Mouse (Mus musculus) hindbrain, embryonic 16.5 days (tissue): ENCODE results near the gene Clasp2. TPM values are rescaled to one million over a fixed set of nuclear protein-coding genes. Genes with fewer than 3 reads are reported as not detected.
"Not testable (repeated sequence)": the region's sequence is repeated elsewhere in the genome, so short reads cannot be mapped to it uniquely, and the experiment has no call there.

Source experiments
- ATAC-seq: fragments of 200-750 bp; cut with Nextera tagmentation; 2 replicates; pipeline ENCODE4 v1.8.0; 2017; ENCODE audit warnings: moderate TSS enrichment, moderate library complexity
- H3K27ac ChIP-seq: fragments of 300-500 bp; sonication (generic); 2 replicates; pipeline ENCODE4 v1.5.1; 2014; ENCODE audit warnings: low read depth, mild to moderate bottlenecking, control low read depth, low read length, moderate library complexity
- H3K27me3 ChIP-seq: fragments of 300-500 bp; sonication (generic); replicated peaks from 2 replicates; pipeline ENCODE4 v1.6.1; 2014; ENCODE audit warnings: low read length; ENCODE audit not compliant: control insufficient read depth, insufficient read depth
- H3K36me3 ChIP-seq: fragments of 300-500 bp; sonication (generic); 2 replicates; pipeline ENCODE4 v1.6.1; 2014; ENCODE audit warnings: mild to moderate bottlenecking, low read length, moderate library complexity, mixed read lengths; ENCODE audit not compliant: control insufficient read depth, insufficient read depth
- H3K4me1 ChIP-seq: fragments of 300-500 bp; sonication (generic); 2 replicates; pipeline ENCODE4 v1.6.1; 2014; ENCODE audit warnings: low read depth, low read length; ENCODE audit not compliant: control insufficient read depth, insufficient read depth
- H3K4me2 ChIP-seq: fragments of 300-500 bp; sonication (generic); 2 replicates; pipeline ENCODE4 v1.6.1; 2014; ENCODE audit warnings: mild to moderate bottlenecking, low read length, control low read depth, moderate library complexity
- H3K4me3 ChIP-seq: fragments of 300-500 bp; sonication (generic); 2 replicates; pipeline ENCODE4 v1.5.1; 2014; ENCODE audit warnings: mild to moderate bottlenecking, low read length, control low read depth, moderate library complexity
- H3K9ac ChIP-seq: fragments of 300-500 bp; sonication (generic); 2 replicates; pipeline ENCODE4 v1.6.1; 2014; ENCODE audit warnings: low read depth, mild to moderate bottlenecking, control low read depth, low read length, moderate library complexity
- H3K9me3 ChIP-seq: fragments of 300-500 bp; sonication (generic); 2 replicates; pipeline ENCODE4 v1.6.1; 2014; ENCODE audit warnings: mild to moderate bottlenecking, low read length, moderate library complexity; ENCODE audit not compliant: control insufficient read depth
- whole genome bisulfite sequencing: fragments of 180-500 bp; shearing (Covaris S2); extraction: QIAGEN DNeasy Blood & Tissue Kit; methylation state at CpG from one replicate; pipeline ENCODE4 v1.1.7; 2014; 5-methylcytosine and 5-hydroxymethylcytosine counted together
- polyA plus RNA-seq: library from polyadenylated mRNA; unstranded; fragments of >200 nt; fragmentation: Nextera tagmentation; extraction: Ambion mirVana; gene quantifications from 2 replicates; pipeline ENCODE4 v1.2.1, GENCODE M21; 2015

The Clasp2 gene
- polyA plus RNA-seq, 1 experiment from 2014 or later: 115 TPM

DNA sequence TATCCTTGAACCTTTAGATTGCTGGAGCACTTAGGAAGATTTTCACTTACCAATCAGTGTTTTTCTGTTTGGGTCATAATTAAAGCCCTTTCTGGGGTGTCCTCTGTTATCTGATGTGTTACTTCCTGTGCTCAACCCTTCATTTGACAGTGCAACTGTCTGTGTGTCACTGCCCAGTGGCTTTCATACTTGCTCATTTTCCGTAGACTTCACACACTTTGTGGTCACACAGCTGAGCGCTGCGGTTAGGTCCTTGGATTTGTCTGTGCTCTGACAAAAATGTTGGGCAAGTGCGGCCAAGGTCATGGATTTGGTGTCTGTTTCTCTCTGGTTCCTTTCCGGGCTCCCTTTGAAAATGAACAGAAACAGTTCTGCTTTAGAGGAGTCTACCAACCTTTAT lies 118.1 kb downstream of the Clasp2 start:
- no peaks in the 10 kb centered on the region for H3K9me3 ChIP-seq
- H3K27ac ChIP-seq: no peak overlapping the region
- ATAC-seq: no peak
- H3K4me3 ChIP-seq: no peak overlapping the region
- H3K27me3 ChIP-seq: no peaks in the 10 kb centered on the region
- WGBS: 95% methylated on average over 5 of the region's 5 CpGs
- no peak overlapping the region for H3K4me2 ChIP-seq
- H3K36me3 ChIP-seq: peaks cover 18% of the 10 kb centered on the region
- H3K4me1 ChIP-seq: no peaks in the 10 kb centered on the region
- H3K9ac ChIP-seq: no peak overlapping the region

DNA sequence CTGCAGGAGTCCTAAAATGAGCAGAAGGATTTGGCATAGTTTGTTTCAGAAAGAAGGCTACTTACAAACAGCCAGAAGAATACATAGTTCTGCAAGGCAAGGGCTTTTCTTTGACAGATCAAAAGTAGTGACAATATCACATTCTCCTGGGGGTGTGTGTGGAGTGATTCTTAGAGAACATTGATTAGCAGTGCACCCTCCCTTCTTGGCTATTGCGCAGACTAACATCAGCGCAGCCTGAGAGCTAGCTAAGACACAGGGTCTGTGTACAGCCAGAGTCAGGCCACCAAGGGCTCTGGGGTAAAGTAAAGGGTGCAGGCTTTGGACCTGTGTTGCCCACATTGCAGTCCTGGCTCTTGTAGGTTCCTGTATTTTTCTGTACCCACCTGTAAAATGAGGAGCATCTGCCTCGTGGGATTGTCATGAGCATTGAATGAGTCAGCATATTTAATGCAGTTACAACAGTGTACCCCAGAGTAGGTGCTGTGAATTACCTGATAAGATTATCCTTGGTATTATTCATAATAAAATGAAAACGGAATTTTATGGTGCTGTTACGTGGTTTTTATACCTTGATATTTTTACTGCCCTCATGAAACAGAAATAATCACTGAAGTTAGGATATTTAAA lies 122.2 kb downstream of the Clasp2 start:
- Histone ChIP-seq H3K4me3 (no peak overlapping the region), H3K36me3 (peaks cover 24% of the 10 kb centered on the region), H3K9me3 (no peaks in the 10 kb centered on the region), H3K4me1 (no peaks in the 10 kb centered on the region), H3K9ac (no peak overlapping the region), H3K4me2 (no peak overlapping the region), H3K27ac (no peak overlapping the region), H3K27me3 (no peaks in the 10 kb centered on the region)
- no peak for ATAC-seq
- 92% methylated on average over 5 of the region's 5 CpGs for WGBS

DNA sequence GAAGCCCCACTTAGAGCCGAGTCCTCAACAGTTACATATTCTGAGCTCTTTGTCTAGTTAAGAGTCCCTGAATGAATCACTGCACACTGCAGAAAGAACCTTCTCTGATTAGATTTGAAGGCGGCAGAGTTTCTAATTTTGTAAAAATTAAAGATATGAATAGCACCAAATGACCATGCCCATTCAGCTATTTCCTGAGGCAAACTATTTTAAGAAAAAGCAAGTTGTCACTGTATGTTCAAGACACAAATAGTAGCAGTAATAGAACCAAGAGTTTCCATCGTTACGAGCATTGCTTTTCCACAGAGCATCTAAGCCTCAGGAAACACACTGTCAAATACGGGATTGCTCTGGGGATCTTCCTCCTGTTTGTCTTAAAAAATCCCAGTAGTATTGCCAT lies 126.7 kb downstream of the Clasp2 start:
- no peak for ATAC-seq
- H3K4me1 ChIP-seq: no peaks in the 10 kb centered on the region
- 89% methylated on average over 5 of the region's 5 CpGs for WGBS
- H3K9me3 ChIP-seq: no peaks in the 10 kb centered on the region
- H3K27me3 ChIP-seq: no peaks in the 10 kb centered on the region
- no peak overlapping the region for H3K27ac ChIP-seq
- H3K4me3 ChIP-seq: no peak overlapping the region
- H3K36me3 ChIP-seq: peaks cover 44% of the 10 kb centered on the region
- no peak overlapping the region for H3K9ac ChIP-seq
- no peak overlapping the region for H3K4me2 ChIP-seq

DNA sequence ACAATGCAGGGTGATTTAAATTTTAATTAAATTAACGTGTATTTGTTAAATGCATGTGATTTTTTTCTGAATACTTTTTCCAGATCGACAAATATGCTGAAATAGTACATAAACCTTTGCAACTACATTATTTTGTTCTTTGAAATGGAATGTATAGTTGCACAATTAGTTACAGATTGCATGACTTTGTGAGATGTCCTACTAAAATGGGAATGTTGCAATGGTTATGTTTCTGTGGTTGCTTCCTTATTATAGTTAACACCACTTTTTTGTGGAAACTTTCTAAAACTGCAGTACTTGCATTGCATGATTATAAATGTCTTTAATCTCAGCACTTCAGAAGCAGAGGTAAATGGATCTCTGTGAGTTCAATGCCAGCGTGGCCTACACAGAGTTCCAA lies 153.6 kb downstream of the Clasp2 start:
- no peaks in the 10 kb centered on the region for H3K9me3 ChIP-seq
- no peak overlapping the region for H3K27ac ChIP-seq
- H3K4me2 ChIP-seq: no peak overlapping the region
- no peaks in the 10 kb centered on the region for H3K27me3 ChIP-seq
- ATAC-seq: no peak
- no peak overlapping the region for H3K4me3 ChIP-seq
- H3K4me1 ChIP-seq: no peaks in the 10 kb centered on the region
- no peak overlapping the region for H3K9ac ChIP-seq
- H3K36me3 ChIP-seq: peaks cover 44% of the 10 kb centered on the region
- WGBS: 96% methylated on average over 3 of the region's 3 CpGs

DNA sequence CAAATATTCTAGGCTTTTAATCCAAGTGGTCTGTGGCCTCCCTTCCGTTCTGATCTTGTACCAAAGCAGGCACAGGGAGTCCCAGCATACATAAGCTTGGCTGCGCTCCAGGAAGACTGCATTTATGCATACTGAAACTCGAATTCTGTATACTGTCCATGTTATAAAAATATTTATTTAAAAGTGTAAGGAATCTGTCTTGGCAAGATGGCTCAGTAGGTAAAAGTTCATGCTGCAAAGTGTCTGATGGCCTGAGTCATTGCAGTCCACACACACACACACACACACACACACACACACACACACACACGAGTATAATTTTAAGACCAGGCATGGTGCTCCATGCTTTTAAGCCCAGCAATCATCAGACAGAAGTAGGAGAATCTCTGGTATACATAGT lies 161.9 kb downstream of the Clasp2 start:
- Histone ChIP-seq H3K9me3 (no peaks in the 10 kb centered on the region), H3K27ac (no peak overlapping the region), H3K9ac (no peak overlapping the region), H3K36me3 (peaks cover 44% of the 10 kb centered on the region), H3K4me3 (no peak overlapping the region), H3K4me1 (no peaks in the 10 kb centered on the region), H3K4me2 (no peak overlapping the region), H3K27me3 (no peaks in the 10 kb centered on the region)
- ATAC-seq: no peak
- 78% methylated on average over 4 of the region's 4 CpGs for WGBS

DNA sequence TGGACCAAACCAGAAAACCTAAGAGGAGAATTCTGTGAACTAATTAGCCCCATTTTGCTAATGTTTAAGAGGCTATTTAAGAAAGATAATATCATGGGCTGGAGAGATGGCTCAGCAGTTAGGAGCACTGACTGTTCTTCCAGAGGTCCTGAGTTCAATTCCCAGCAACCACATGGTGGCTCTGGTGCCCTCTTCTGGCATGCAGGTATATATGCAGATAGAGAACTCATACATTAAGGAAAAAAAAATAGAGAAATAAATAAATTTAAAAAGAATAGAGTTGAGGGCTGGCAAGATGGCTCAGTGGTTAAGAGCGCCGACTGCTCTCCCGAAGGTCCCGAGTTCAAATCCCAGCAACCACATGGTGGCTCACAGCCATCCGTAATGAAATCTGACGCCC lies 163.0 kb downstream of the Clasp2 start:
- H3K27me3 ChIP-seq, H3K9ac ChIP-seq, H3K4me3 ChIP-seq, ATAC-seq, H3K9me3 ChIP-seq, H3K27ac ChIP-seq, H3K4me1 ChIP-seq, H3K4me2 ChIP-seq: not testable (repeated sequence)
- WGBS: 95% methylated on average over 6 of the region's 6 CpGs
- H3K36me3 ChIP-seq: peaks cover 45% of the 10 kb centered on the region

DNA sequence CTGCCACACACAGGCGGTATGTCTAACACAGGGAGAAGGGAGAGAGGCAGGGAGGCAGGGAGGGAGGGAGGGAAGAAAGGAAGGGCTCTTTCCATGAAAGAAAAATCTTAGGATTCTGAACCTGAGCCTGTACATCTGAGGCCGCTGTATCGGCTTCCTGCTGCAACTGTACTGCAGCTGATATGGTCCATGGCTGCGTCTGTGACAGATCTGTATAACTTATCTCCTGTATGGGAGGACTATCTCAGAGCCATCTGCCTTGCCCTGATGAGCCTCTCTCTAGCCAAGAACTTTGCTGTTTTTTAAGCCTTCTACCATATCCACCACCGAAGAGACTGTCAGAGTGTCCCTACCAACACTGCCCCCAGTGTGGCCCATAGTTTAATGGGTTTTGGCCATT lies 174.5 kb downstream of the Clasp2 start:
- Histone ChIP-seq H3K4me2 (no peak overlapping the region), H3K4me1 (no peaks in the 10 kb centered on the region), H3K27ac (no peak overlapping the region), H3K4me3 (no peak overlapping the region), H3K9me3 (no peaks in the 10 kb centered on the region), H3K36me3 (peaks cover 50% of the 10 kb centered on the region), H3K27me3 (no peaks in the 10 kb centered on the region), H3K9ac (no peak overlapping the region)
- no peak for ATAC-seq
- 94% methylated on average over 5 of the region's 5 CpGs for WGBS

DNA sequence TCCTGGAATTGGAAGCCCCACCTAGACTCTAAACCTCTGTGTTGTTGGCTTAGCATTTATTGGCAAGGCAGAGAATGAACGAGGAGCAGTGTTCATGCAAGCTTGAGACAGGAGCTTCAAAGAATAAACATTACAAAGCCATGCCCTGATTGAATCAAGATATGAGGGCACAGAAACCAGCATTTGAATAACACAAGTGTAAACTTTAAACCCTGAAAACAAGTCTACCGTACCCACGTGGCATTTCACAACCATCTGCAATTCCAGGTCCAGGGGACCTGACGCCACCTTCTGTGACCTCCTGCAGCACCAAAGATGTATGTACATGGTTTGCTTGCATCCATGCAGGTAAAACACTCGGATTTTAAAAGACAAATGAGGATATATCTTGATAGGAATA lies 181.4 kb downstream of the Clasp2 start:
- no peaks in the 10 kb centered on the region for H3K4me1 ChIP-seq
- no peaks in the 10 kb centered on the region for H3K9me3 ChIP-seq
- 95% methylated on average over 5 of the region's 5 CpGs for WGBS
- H3K36me3 ChIP-seq: peaks cover 32% of the 10 kb centered on the region
- H3K4me3 ChIP-seq: no peak overlapping the region
- no peak overlapping the region for H3K9ac ChIP-seq
- H3K4me2 ChIP-seq: no peak overlapping the region
- no peaks in the 10 kb centered on the region for H3K27me3 ChIP-seq
- ATAC-seq: no peak
- H3K27ac ChIP-seq: no peak overlapping the region

DNA sequence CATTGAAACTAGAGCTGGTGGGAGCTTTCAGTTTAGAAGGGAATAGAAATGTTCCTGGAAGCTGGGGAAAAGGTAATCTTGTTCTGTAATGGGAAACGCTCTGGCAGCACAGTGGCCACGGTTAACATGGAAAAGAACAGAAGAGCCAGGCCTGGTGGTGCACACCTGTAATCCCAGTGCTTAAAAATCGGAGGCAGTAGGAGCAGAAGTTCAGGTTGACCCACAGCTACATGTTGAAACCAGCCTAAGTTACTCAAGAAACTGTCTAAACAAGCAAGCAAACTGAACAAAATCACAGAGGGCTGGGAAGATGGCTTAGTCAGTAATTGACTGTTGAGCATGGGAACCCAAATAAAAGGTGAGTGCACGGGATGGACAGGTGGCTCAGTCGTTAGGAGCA lies 183.6 kb downstream of the Clasp2 start:
- WGBS: 92% methylated on average over 5 of the region's 5 CpGs
- Histone ChIP-seq H3K27me3 (no peaks in the 10 kb centered on the region), H3K36me3 (peaks cover 24% of the 10 kb centered on the region)

DNA sequence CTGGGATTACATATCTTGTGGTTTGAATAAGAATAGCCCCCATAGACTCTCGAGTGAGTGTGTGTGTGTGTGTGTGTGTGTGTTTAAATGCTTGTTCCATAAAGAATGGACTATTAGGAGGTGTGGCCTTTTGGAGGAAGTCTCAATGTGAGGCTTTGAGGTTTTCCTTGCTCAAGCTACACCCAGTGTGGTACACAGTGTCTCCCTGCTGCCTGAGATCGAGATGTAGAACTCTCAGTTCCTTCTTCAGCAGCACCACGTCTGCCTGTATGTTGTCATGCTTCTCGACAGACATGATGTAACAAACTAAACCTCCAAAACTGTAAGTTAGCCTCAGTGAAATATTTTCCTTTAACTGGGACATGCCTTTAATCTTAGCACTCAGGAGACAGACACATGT lies 187.3 kb downstream of the Clasp2 start:
- no peak overlapping the region for H3K4me2 ChIP-seq
- peaks cover under 1% of the 10 kb centered on the region; the same call in 1 of the 2 replicates for H3K36me3 ChIP-seq
- 86% methylated on average over 4 of the region's 4 CpGs for WGBS
- no peak overlapping the region for H3K4me3 ChIP-seq
- H3K27me3 ChIP-seq: no peaks in the 10 kb centered on the region
- no peak for ATAC-seq
- peaks cover 17% of the 10 kb centered on the region for H3K4me1 ChIP-seq
- no peak overlapping the region for H3K27ac ChIP-seq
- H3K9ac ChIP-seq: no peak overlapping the region
- no peaks in the 10 kb centered on the region for H3K9me3 ChIP-seq

More for the DNA sequence above, 183.6 kb downstream of the Clasp2 start:
- no peak overlapping the region for H3K4me3 ChIP-seq
- no peak overlapping the region for H3K4me2 ChIP-seq
- H3K9ac ChIP-seq: no peak overlapping the region
- H3K27ac ChIP-seq: no peak overlapping the region
- no peaks in the 10 kb centered on the region for H3K9me3 ChIP-seq
- ATAC-seq: no peak
- H3K4me1 ChIP-seq: no peaks in the 10 kb centered on the region
